Mouse (Mus musculus): ENCODE data around the gene Neurl2. TPM values are rescaled to one million over a fixed set of nuclear protein-coding genes. Genes with fewer than 3 reads are reported as not detected.
"Not testable (repeated sequence)": the region's sequence is repeated elsewhere in the genome, so short reads cannot be mapped to it uniquely, and the experiment has no call there.

The Neurl2 gene
- polyA plus RNA-seq, 1 experiment from 2014 or later: 9.0 TPM

GRCm38 (mm10) chr2:164815348-164815747, 17.9 kb downstream of the Neurl2 start:
- H3K9ac ChIP-seq: no peak overlapping the region
- no peak overlapping the region for H3K4me2 ChIP-seq (replicated peaks)
- 86% methylated on average over 5 of the region's 5 CpGs for WGBS
- H3K36me3 ChIP-seq: peaks cover under 1% of the 10 kb centered on the region; the same call in 1 of the 2 replicates
- H3K9me3 ChIP-seq (replicated peaks): no peaks in the 10 kb centered on the region
- H3K4me3 ChIP-seq (replicated peaks): no peak overlapping the region
- 0 out of 2 replicates have a peak, but pooled peaks cover 9% of the 10 kb centered on the region for H3K4me1 ChIP-seq
- ATAC-seq (ENCODE audit: insufficient number of reproducible peaks, low FRiP score, low TSS enrichment, low read depth): no peak
- H3K27me3 ChIP-seq: no peaks in the 10 kb centered on the region
- H3K27ac ChIP-seq (replicated peaks): no peak overlapping the region

- H3K4me3 ChIP-seq (replicated peaks): no peak overlapping the region
- H3K36me3 ChIP-seq: 0 out of 2 replicates have a peak, but pooled peaks cover 6% of the 10 kb centered on the region
- H3K9me3 ChIP-seq (replicated peaks): no peaks in the 10 kb centered on the region
- H3K27me3 ChIP-seq: no peaks in the 10 kb centered on the region
- H3K27ac ChIP-seq (replicated peaks): no peak overlapping the region
- ATAC-seq (ENCODE audit: insufficient number of reproducible peaks, low FRiP score, low TSS enrichment, low read depth): no peak
- 0 out of 2 replicates have a peak, but pooled peaks cover 9% of the 10 kb centered on the region for H3K4me1 ChIP-seq
- no peak overlapping the region for H3K9ac ChIP-seq
- 58% methylated on average over 2 of the region's 2 CpGs for WGBS
- H3K4me2 ChIP-seq (replicated peaks): no peak overlapping the region
Observed at GRCm38 (mm10) chr2:164813557-164813956, 19.7 kb downstream of the Neurl2 start.

GRCm38 (mm10) chr2:164806614-164807013, 26.6 kb downstream of the Neurl2 start:
- WGBS: 59% methylated on average over 7 of the region's 7 CpGs
- Histone ChIP-seq H3K9me3 (replicated peaks) (no peaks in the 10 kb centered on the region), H3K27me3 (no peaks in the 10 kb centered on the region), H3K9ac (no peak overlapping the region), H3K4me2 (replicated peaks) (no peak overlapping the region), H3K36me3 (peaks cover 16% of the 10 kb centered on the region), H3K27ac (replicated peaks) (no peak overlapping the region), H3K4me3 (replicated peaks) (no peak overlapping the region), H3K4me1 (peaks cover 30% of the 10 kb centered on the region)
- ATAC-seq (ENCODE audit: insufficient number of reproducible peaks, low FRiP score, low TSS enrichment, low read depth): no peak

- peaks cover 30% of the 10 kb centered on the region for H3K4me1 ChIP-seq
- H3K36me3 ChIP-seq: peaks cover 28% of the 10 kb centered on the region
- peak overlapping the region; percentile 86 for H3K27ac ChIP-seq (replicated peaks)
- peak overlapping the region; percentile 92 for H3K4me3 ChIP-seq (replicated peaks)
- peak overlapping the region; percentile 82 for H3K4me2 ChIP-seq (replicated peaks)
- H3K9me3 ChIP-seq (replicated peaks): no peaks in the 10 kb centered on the region
- peak; percentile 45 for ATAC-seq (ENCODE audit: insufficient number of reproducible peaks, low FRiP score, low TSS enrichment, low read depth)
- H3K9ac ChIP-seq: peak overlapping the region; percentile 71
- WGBS: 2% methylated on average over 21 of the region's 21 CpGs
- H3K27me3 ChIP-seq: no peaks in the 10 kb centered on the region
Observed at GRCm38 (mm10) chr2:164805332-164805718, 27.9 kb downstream of the Neurl2 start.

GRCm38 (mm10) chr2:164804533-164805331, 28.5 kb downstream of the Neurl2 start, which contains the start of the genes Acot8 and Zswim3:
Gene Acot8, minus strand, starts transcription at chr2:164804882.
Gene Zswim3, plus strand, starts transcription at chr2:164805098.
- H3K9ac ChIP-seq: peak within 1 kb of the TSS; percentile 83
- under 1% methylated on average over 47 of the region's 47 CpGs for WGBS
- ATAC-seq (ENCODE audit: insufficient number of reproducible peaks, low FRiP score, low TSS enrichment, low read depth): peak; percentile 97
- H3K4me3 ChIP-seq (replicated peaks): peak within 1 kb of the TSS; percentile 92
- H3K27ac ChIP-seq (replicated peaks): peak within 1 kb of the TSS; percentile 89
- peaks cover 30% of the 10 kb centered on the region for H3K4me1 ChIP-seq
- H3K9me3 ChIP-seq (replicated peaks): no peaks in the 10 kb centered on the region
- H3K27me3 ChIP-seq: no peaks in the 10 kb centered on the region
- peaks cover 34% of the 10 kb centered on the region for H3K36me3 ChIP-seq
- peak within 1 kb of the TSS; percentile 82 for H3K4me2 ChIP-seq (replicated peaks)

- H3K9me3 ChIP-seq (replicated peaks): no peaks in the 10 kb centered on the region
- H3K4me1 ChIP-seq: peaks cover 30% of the 10 kb centered on the region
- WGBS: 77% methylated on average over 1 of the region's 1 CpGs
- H3K27ac ChIP-seq (replicated peaks): peak overlapping the region; percentile 89; the same call in 1 of the 2 replicates
- H3K4me2 ChIP-seq (replicated peaks): peak overlapping the region; percentile 63
- H3K4me3 ChIP-seq (replicated peaks): peak overlapping the region; percentile 92
- no peaks in the 10 kb centered on the region for H3K27me3 ChIP-seq
- ATAC-seq (ENCODE audit: insufficient number of reproducible peaks, low FRiP score, low TSS enrichment, low read depth): no peak
- peaks cover 39% of the 10 kb centered on the region for H3K36me3 ChIP-seq
- peak overlapping the region; percentile 83 for H3K9ac ChIP-seq
Observed at GRCm38 (mm10) chr2:164803921-164804313, 29.3 kb downstream of the Neurl2 start.

GRCm38 (mm10) chr2:164803201-164803920, 29.9 kb downstream of the Neurl2 start:
- Histone ChIP-seq H3K4me3 (replicated peaks) (peak overlapping the region; percentile 92), H3K9ac (peak overlapping the region; percentile 21; the same call in 1 of the 2 replicates), H3K27me3 (no peaks in the 10 kb centered on the region), H3K4me1 (peaks cover 30% of the 10 kb centered on the region), H3K27ac (replicated peaks) (no peak overlapping the region), H3K9me3 (replicated peaks) (no peaks in the 10 kb centered on the region), H3K4me2 (replicated peaks) (peak overlapping the region; percentile 63), H3K36me3 (peaks cover 39% of the 10 kb centered on the region)
- no peak for ATAC-seq (ENCODE audit: insufficient number of reproducible peaks, low FRiP score, low TSS enrichment, low read depth)
- WGBS: 86% methylated on average over 16 of the region's 16 CpGs

- 88% methylated on average over 13 of the region's 13 CpGs for WGBS
Observed at GRCm38 (mm10) chr2:164800252-164801004, 32.8 kb downstream of the Neurl2 start.

GRCm38 (mm10) chr2:164798554-164798953, 34.7 kb downstream of the Neurl2 start:
- not testable (repeated sequence) for H3K9me3 ChIP-seq (replicated peaks); H3K9ac ChIP-seq; H3K4me2 ChIP-seq (replicated peaks); H3K4me3 ChIP-seq (replicated peaks); H3K27ac ChIP-seq (replicated peaks); H3K27me3 ChIP-seq; ATAC-seq (ENCODE audit: insufficient number of reproducible peaks, low FRiP score, low TSS enrichment, low read depth); H3K4me1 ChIP-seq
- peaks cover 74% of the 10 kb centered on the region for H3K36me3 ChIP-seq
- WGBS: 76% methylated on average over 6 of the region's 6 CpGs

More at GRCm38 (mm10) chr2:164800252-164801004, 32.8 kb downstream of the Neurl2 start:
- H3K36me3 ChIP-seq: peaks cover 61% of the 10 kb centered on the region
- H3K9ac ChIP-seq: no peak overlapping the region
- H3K27ac ChIP-seq (replicated peaks): no peak overlapping the region
- H3K9me3 ChIP-seq (replicated peaks): no peaks in the 10 kb centered on the region
- H3K27me3 ChIP-seq: no peaks in the 10 kb centered on the region
- H3K4me2 ChIP-seq (replicated peaks): no peak overlapping the region
- no peak overlapping the region for H3K4me3 ChIP-seq (replicated peaks)
- H3K4me1 ChIP-seq: peaks cover 18% of the 10 kb centered on the region
- ATAC-seq (ENCODE audit: insufficient number of reproducible peaks, low FRiP score, low TSS enrichment, low read depth): no peak

- Histone ChIP-seq H3K9me3 (replicated peaks) (no peaks in the 10 kb centered on the region), H3K4me3 (replicated peaks) (no peak overlapping the region), H3K9ac (no peak overlapping the region), H3K4me1 (no peaks in the 10 kb centered on the region), H3K4me2 (replicated peaks) (no peak overlapping the region), H3K36me3 (peaks cover 82% of the 10 kb centered on the region), H3K27ac (replicated peaks) (no peak overlapping the region), H3K27me3 (no peaks in the 10 kb centered on the region)
- 72% methylated on average over 4 of the region's 4 CpGs for WGBS
- ATAC-seq (ENCODE audit: insufficient number of reproducible peaks, low FRiP score, low TSS enrichment, low read depth): no peak
Observed at GRCm38 (mm10) chr2:164795868-164796267, 37.4 kb downstream of the Neurl2 start.
